Mouse (Mus musculus): Measurements from ENCODE around the gene Six2.

- TF ChIP-seq POLR2A (IDR thresholded peaks at IDR 0.05; ENCODE audit: control insufficient read depth, extremely low read depth, insufficient read depth, low read length, poor library complexity) (no peak), CTCF (IDR thresholded peaks at IDR 0.05; ENCODE audit: borderline replicate concordance, control insufficient read depth, extremely low read depth, insufficient read depth, low read length, poor library complexity) (no peak)
Observed at GRCm38 (mm10) chr17:85682181-85682710, 5.8 kb downstream of the Six2 start.
